Mouse (Mus musculus) myocyte (in vitro differentiated cells): ENCODE measurements at regions not wholly inside any gene's neighbourhood (a gene's known extent, or its start where the extent isn't known, plus 50 kb on each side); places are given as distances from the start of the nearest gene placed in this dataset.

Experiments used
- H3K27me3 ChIP-seq: one replicate; pipeline ENCODE4 v1.6.1; 2011; ENCODE audit not compliant: control insufficient read depth, insufficient read depth, insufficient read length
- H3K36me3 ChIP-seq: one replicate; pipeline ENCODE4 v1.6.1; 2011; ENCODE audit not compliant: control insufficient read depth, insufficient read depth
- H3K4me2 ChIP-seq: one replicate; pipeline ENCODE4 v1.6.1; 2011; ENCODE audit warnings: low read depth, control low read depth
- H3K4me3 ChIP-seq: one replicate; pipeline ENCODE4 v1.5.1; 2011; ENCODE audit warnings: mild to moderate bottlenecking, control low read depth, moderate library complexity
- H3K79me2 ChIP-seq: one replicate; pipeline ENCODE4 v1.6.1; 2011; ENCODE audit not compliant: control insufficient read depth, insufficient read depth
- H3ac ChIP-seq: one replicate; pipeline ENCODE4 v1.6.1; 2011; ENCODE audit not compliant: control insufficient read depth, insufficient read length
- CEBPB ChIP-seq: IDR thresholded peaks from 2 replicates; pipeline ENCODE4 v1.6.1; 2011; ENCODE audit warnings: mild to moderate bottlenecking, moderate library complexity; ENCODE audit not compliant: poor library complexity, insufficient read depth, severe bottlenecking
- E2F4 ChIP-seq: IDR thresholded peaks from one replicate; pipeline ENCODE4 v1.6.1; 2011; ENCODE audit warnings: mild to moderate bottlenecking, control low read depth, moderate library complexity; ENCODE audit not compliant: insufficient read depth
- MAX ChIP-seq: IDR thresholded peaks from one replicate; pipeline ENCODE4 v1.6.1; 2011; ENCODE audit warnings: low read depth, mild to moderate bottlenecking, control low read depth
- MYOD1 ChIP-seq, 3 experiments: IDR thresholded peaks; one replicate each; pipeline ENCODE4 v1.6.1; 2011; ENCODE audit warnings: control low read depth in 2 of 3, low read depth in 2 of 3, mild to moderate bottlenecking in 2 of 3, moderate library complexity in 1 of 3; ENCODE audit not compliant: insufficient read length in 2 of 3, control insufficient read depth in 1 of 3
- MYOG ChIP-seq, 3 experiments: IDR thresholded peaks; one replicate each; pipeline ENCODE4 v1.6.1; 2011; ENCODE audit warnings: control low read depth in 2 of 3, low read depth in 2 of 3, mild to moderate bottlenecking in 2 of 3; ENCODE audit not compliant: insufficient read length in 2 of 3, control insufficient read depth in 1 of 3, insufficient read depth in 1 of 3
- POLR2A ChIP-seq: IDR thresholded peaks from one replicate; pipeline ENCODE4 v1.6.1; 2011; ENCODE audit warnings: low read depth, mild to moderate bottlenecking, control low read depth, moderate library complexity; ENCODE audit not compliant: insufficient read length
- POLR2AphosphoS2 ChIP-seq: IDR thresholded peaks from one replicate; pipeline ENCODE4 v1.6.1; 2011; ENCODE audit warnings: low read depth, control low read depth; ENCODE audit not compliant: insufficient read length
- REST ChIP-seq: IDR thresholded peaks from one replicate; pipeline ENCODE4 v1.6.1; 2011; ENCODE audit warnings: mild to moderate bottlenecking, control low read depth, moderate library complexity; ENCODE audit not compliant: insufficient read depth, insufficient read length
- SRF ChIP-seq: IDR thresholded peaks from one replicate; pipeline ENCODE4 v1.6.1; 2011; ENCODE audit warnings: low read depth; ENCODE audit not compliant: control insufficient read depth, insufficient read length
- TCF12 ChIP-seq: IDR thresholded peaks from one replicate; pipeline ENCODE4 v1.6.1; 2011; ENCODE audit warnings: mild to moderate bottlenecking, control low read depth; ENCODE audit not compliant: poor library complexity, insufficient read depth, severe bottlenecking
- TCF3 ChIP-seq: IDR thresholded peaks from one replicate; pipeline ENCODE4 v1.6.1; 2011; ENCODE audit warnings: low read depth, control low read depth; ENCODE audit not compliant: insufficient read length
- USF1 ChIP-seq: IDR thresholded peaks from one replicate; pipeline ENCODE4 v1.6.1; 2011; ENCODE audit warnings: low read depth, mild to moderate bottlenecking, control low read depth, moderate library complexity

DNA sequence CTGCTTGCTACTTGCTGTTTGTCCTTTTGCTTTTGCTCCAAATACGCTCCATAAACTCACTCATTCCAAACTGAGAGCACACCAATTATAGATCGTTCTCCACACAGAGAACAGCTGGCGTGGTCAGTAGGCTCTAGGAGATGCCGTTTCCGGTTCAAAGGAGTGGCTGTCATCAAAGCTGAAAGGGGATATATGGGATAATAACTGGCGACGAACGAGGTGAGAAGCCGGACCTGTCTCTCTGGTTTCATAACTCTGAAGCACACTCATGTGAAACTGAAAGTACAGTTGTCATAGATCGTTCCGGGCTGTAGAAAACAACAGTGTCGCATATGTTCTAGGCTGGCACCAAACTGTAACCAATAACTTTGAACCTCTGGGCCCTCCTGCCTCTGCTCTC, 1137.6 kb upstream of the Gulo start:
- Histone ChIP-seq H3K4me3 (no peak overlapping the region), H3K4me2 (peak overlapping the region; percentile 54), H3K36me3 (no peaks in the 10 kb centered on the region), H3K79me2 (no peaks in the 10 kb centered on the region), H3ac (no peak overlapping the region), H3K27me3 (peaks cover 11% of the 10 kb centered on the region)
- TF ChIP-seq MYOG (IDR thresholded peaks at IDR 0.05; ENCODE audit: control insufficient read depth in 1 of 3, insufficient read depth in 1 of 3, insufficient read length in 2 of 3, low read depth in 2 of 3) (peak in 1 of 3 experiments; percentile 78), MYOD1 (IDR thresholded peaks at IDR 0.05; ENCODE audit: control insufficient read depth in 1 of 3, insufficient read length in 2 of 3, low read depth in 2 of 3) (peak in 1 of 3 experiments; percentile 58), TCF3 (no peak)

DNA sequence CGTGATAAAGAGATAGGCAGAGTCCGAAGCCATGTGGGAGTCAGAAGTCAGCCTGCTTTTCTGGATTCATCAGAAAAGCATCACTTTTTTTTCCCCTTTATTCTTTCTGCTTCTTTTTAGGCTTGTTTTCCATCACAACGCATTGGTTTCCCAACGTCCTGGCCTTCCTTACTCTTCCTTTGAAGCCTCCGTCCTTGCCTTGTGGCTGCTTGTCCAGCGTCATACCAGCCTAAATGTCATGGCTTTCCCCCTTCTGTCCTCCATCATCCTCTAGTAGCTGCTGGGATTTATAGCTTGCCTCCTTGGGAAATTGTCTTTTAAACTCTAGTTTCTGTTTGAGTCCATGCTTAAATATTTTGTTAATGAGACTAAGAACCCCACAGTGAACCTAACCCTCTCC, 1136.0 kb upstream of the Gulo start:
- H3K4me2 ChIP-seq: no peak overlapping the region

DNA sequence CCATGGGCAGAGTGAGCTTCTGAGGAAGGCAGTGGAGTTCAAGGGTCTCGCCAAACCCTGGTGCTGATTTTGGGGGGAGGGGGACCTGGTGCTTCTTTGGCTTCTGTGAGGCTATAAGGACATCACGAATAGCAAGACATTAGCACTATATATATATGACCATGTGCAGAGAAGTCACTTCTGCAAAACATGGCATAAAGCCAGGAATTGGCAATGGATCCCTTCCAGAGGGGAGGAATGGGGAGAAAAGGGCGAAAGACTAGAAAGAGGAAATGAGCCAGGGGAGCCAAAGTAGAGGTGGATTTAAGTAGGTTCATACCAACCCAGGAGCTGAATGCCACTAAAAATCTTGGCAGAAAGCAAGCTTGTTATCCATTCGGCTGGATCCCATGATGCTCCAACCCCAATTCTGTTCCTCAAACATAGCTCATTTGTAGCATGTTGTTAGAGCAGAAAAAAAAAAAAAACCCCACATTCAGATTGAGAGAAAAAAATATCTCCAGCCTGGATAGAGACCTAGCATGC, 1135.5 kb upstream of the Gulo start:
- Histone ChIP-seq H3K36me3 (no peaks in the 10 kb centered on the region), H3K4me2 (no peak overlapping the region), H3K4me3 (no peak overlapping the region), H3ac (no peak overlapping the region), H3K27me3 (peaks cover 6% of the 10 kb centered on the region), H3K79me2 (no peaks in the 10 kb centered on the region)
- no peak for TF ChIP-seq MYOG (IDR thresholded peaks at IDR 0.05; ENCODE audit: control insufficient read depth in 1 of 3, insufficient read depth in 1 of 3, insufficient read length in 2 of 3, low read depth in 2 of 3)
- TF ChIP-seq TCF12: no peak
- no peak for TF ChIP-seq CEBPB

More for the DNA sequence above, 1136.0 kb upstream of the Gulo start:
- H3K36me3 ChIP-seq: no peaks in the 10 kb centered on the region
- no peaks in the 10 kb centered on the region for H3K79me2 ChIP-seq
- H3K4me3 ChIP-seq: no peak overlapping the region
- TF ChIP-seq SRF: no peak
- TF ChIP-seq CEBPB: no peak
- TF ChIP-seq USF1: no peak
- no peak for TF ChIP-seq E2F4
- TF ChIP-seq REST: no peak
- no peak for TF ChIP-seq MYOD1 (IDR thresholded peaks at IDR 0.05; ENCODE audit: control insufficient read depth in 1 of 3, insufficient read length in 2 of 3, low read depth in 2 of 3)
- TF ChIP-seq MYOG (IDR thresholded peaks at IDR 0.05; ENCODE audit: control insufficient read depth in 1 of 3, insufficient read depth in 1 of 3, insufficient read length in 2 of 3, low read depth in 2 of 3): no peak
- TF ChIP-seq TCF3: no peak
- no peak for TF ChIP-seq POLR2A
- TF ChIP-seq MAX: no peak
- no peak for TF ChIP-seq POLR2AphosphoS2
- no peak for TF ChIP-seq TCF12
- H3ac ChIP-seq: no peak overlapping the region
- peaks cover 6% of the 10 kb centered on the region for H3K27me3 ChIP-seq

DNA sequence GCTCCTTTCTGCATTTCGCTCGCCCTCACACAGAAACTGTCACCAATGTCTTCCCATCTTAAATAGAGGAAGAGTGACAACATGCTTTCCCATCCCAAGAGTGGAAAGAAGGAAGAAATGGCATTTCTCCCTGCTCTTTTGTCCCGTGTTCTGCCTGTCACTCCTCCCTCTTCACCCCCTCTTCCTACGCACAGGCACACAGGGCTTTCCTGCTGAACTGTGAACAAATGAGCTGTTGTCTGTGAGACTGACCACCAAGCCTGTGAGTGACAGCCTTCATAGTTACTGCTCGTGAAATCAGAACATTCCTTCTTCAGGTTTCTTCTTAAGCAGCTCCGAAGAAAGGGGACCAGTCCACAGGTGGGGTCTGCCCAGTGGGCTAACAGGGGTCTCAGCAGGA, 1134.8 kb upstream of the Gulo start:
- no peak overlapping the region for H3ac ChIP-seq
- TF ChIP-seq CEBPB (no peak), MYOG (IDR thresholded peaks at IDR 0.05; ENCODE audit: control insufficient read depth in 1 of 3, insufficient read depth in 1 of 3, insufficient read length in 2 of 3, low read depth in 2 of 3) (no peak), REST (no peak)
- peaks cover 6% of the 10 kb centered on the region for H3K27me3 ChIP-seq

DNA sequence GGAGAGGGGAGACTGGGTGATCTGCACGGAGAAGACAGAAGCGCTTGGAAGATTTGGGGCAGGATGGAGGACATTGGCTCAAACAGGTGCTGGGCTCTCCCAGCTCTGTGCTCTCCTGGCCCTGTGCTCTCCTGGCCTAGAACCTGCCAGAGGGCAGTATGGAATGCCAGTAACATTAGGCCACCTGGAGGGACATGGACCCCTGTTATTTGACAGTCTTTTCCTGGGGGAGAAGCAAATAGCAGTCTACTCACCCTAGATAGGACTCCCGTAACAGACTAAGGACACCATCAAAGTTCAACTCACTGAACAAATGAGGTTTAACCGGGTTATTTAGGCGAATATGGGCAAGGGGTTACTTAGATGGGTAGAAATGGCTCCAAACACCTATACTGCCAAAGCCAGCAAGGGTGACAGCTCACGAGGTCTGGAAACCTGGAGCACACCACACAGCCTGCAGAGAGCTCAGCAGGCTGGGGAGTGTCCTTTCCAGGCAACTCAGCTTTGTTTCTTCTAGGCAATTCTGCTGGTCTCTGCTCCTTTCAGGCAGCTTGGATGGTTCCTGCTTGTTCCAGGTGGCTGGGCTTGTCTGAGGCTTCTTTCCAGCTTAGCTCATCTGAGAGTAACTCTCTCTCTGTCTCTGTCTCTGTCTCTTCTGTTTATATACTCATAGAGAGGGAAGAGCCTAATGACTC, 1133.7 kb upstream of the Gulo start:
- Histone ChIP-seq H3K4me2 (no peak overlapping the region), H3K27me3 (peaks cover 6% of the 10 kb centered on the region), H3ac (no peak overlapping the region), H3K79me2 (no peaks in the 10 kb centered on the region), H3K36me3 (no peaks in the 10 kb centered on the region), H3K4me3 (no peak overlapping the region)
- no peak for TF ChIP-seq POLR2AphosphoS2
- TF ChIP-seq TCF3: no peak
- no peak for TF ChIP-seq POLR2A
- no peak for TF ChIP-seq SRF
- no peak for TF ChIP-seq E2F4
- no peak for TF ChIP-seq MYOG (IDR thresholded peaks at IDR 0.05; ENCODE audit: control insufficient read depth in 1 of 3, insufficient read depth in 1 of 3, insufficient read length in 2 of 3, low read depth in 2 of 3)
- no peak for TF ChIP-seq REST
- TF ChIP-seq CEBPB: no peak
- no peak for TF ChIP-seq TCF12
- no peak for TF ChIP-seq USF1
- TF ChIP-seq MAX: no peak
- no peak for TF ChIP-seq MYOD1 (IDR thresholded peaks at IDR 0.05; ENCODE audit: control insufficient read depth in 1 of 3, insufficient read length in 2 of 3, low read depth in 2 of 3)

More for the DNA sequence above, 1134.8 kb upstream of the Gulo start:
- Histone ChIP-seq H3K36me3 (no peaks in the 10 kb centered on the region), H3K4me3 (no peak overlapping the region), H3K4me2 (no peak overlapping the region), H3K79me2 (no peaks in the 10 kb centered on the region)
